Comparison of ENCODE assay signal across 8 mouse cellular contexts in the genomic region with DNA sequence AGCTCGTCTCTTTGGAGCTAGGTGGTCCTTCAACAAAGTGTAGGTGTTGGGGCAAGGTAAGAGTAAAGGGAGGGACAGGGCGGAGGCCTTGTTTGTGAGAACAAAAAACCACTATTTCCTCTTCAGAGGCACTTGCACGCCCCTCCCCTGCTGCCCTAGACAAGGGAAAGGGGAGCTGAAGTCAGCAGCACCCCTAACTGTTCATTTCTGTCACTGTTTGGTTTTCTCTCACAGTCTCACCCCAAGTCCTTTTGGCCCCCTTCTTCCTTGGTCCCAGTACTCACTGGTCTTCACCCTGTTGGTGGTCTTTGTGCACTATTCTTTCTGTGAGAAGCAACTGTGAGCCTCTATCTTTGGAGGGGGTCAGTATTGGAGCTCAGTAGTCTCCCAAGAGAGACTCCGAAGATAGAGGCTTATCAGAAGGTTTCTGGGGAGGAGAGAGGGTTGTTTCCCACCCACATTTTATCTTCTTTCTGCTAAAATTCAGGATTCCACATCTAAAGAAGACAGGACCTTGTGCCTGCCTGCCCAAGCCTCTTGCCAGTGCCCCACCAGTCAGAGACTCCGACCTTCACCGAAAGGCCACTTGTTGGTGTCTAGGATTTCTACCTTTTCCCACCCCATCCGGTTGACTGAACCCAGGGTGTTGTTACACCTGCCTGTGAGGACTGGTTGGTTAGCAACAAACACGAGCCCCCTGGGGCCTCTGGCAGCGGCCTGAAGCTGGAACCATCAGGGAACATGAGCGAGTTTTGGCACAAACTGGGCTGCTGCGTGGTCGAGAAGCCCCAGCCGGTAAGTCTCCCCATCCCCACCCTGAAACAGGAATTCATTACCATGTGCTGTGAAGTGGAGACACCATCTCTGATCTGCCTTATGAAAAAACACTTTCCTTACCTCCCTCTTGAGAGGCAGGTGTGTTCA. TPM values are rescaled to one million over a fixed set of nuclear protein-coding genes. Genes with fewer than 3 reads are reported as not detected.
DNase-seq lines count a peak whose midpoint lies in the region; ATAC-seq lines count a peak whose summit lies in the region.

A gene (minus strand): TSS at position 874 of the 924 bp plus-strand sequence.

- peak within 1 kb of the TSS; percentile 89 for H3K4me3 ChIP-seq in embryonic facial prominence, embryonic 15.5 days (replicated peaks)
- H3K4me3 ChIP-seq in limb, embryonic 12.5 days (replicated peaks) = peak within 1 kb of the TSS; percentile 97
- peak within 1 kb of the TSS; percentile 91 for H3K4me3 ChIP-seq in midbrain, embryonic 13.5 days (replicated peaks)

- H3K9ac ChIP-seq in embryonic facial prominence, embryonic 15.5 days = peak within 1 kb of the TSS; percentile 40; the same call in 1 of the 2 replicates
- peak within 1 kb of the TSS; percentile 34; the same call in 1 of the 2 replicates for H3K9ac ChIP-seq in limb, embryonic 12.5 days (replicated peaks)
- peak within 1 kb of the TSS; percentile 94 for H3K9ac ChIP-seq in midbrain, embryonic 13.5 days (replicated peaks)

- peaks cover 50% of the 10 kb centered on the region for H3K36me3 ChIP-seq in embryonic facial prominence, embryonic 15.5 days
- peaks cover 55% of the 10 kb centered on the region for H3K36me3 ChIP-seq in limb, embryonic 12.5 days
- peaks cover 50% of the 10 kb centered on the region for H3K36me3 ChIP-seq in midbrain, embryonic 13.5 days

- DNase-seq in layer of hippocampus, adult 8-10 months (ENCODE audit: low spot score in 2 of 2) = no peak
- no peak for DNase-seq in layer of hippocampus, adult 9-11 months
- DNase-seq in thymus, postnatal 25 days = peak; percentile 75
- DNase-seq in retina, postnatal 1 day = no peak

- H3K9me3 ChIP-seq in embryonic facial prominence, embryonic 15.5 days (replicated peaks) = no peaks in the 10 kb centered on the region
- no peaks in the 10 kb centered on the region for H3K9me3 ChIP-seq in limb, embryonic 12.5 days
- no peaks in the 10 kb centered on the region for H3K9me3 ChIP-seq in midbrain, embryonic 13.5 days

- H3K4me2 ChIP-seq in embryonic facial prominence, embryonic 15.5 days (replicated peaks) = peak within 1 kb of the TSS; percentile 76
- peak within 1 kb of the TSS; percentile 71 for H3K4me2 ChIP-seq in limb, embryonic 12.5 days
- H3K4me2 ChIP-seq in midbrain, embryonic 13.5 days (replicated peaks) = peak within 1 kb of the TSS; percentile 89

- H3K27ac ChIP-seq in embryonic facial prominence, embryonic 15.5 days (replicated peaks) = peak within 1 kb of the TSS; percentile 99; the same call in 1 of the 2 replicates
- peak within 1 kb of the TSS; percentile 93 for H3K27ac ChIP-seq in limb, embryonic 12.5 days
- peak within 1 kb of the TSS; percentile 97 for H3K27ac ChIP-seq in midbrain, embryonic 13.5 days

- H3K27me3 ChIP-seq in embryonic facial prominence, embryonic 15.5 days = no peaks in the 10 kb centered on the region
- no peaks in the 10 kb centered on the region for H3K27me3 ChIP-seq in limb, embryonic 12.5 days
- no peaks in the 10 kb centered on the region for H3K27me3 ChIP-seq in midbrain, embryonic 13.5 days

- peaks cover 30% of the 10 kb centered on the region for H3K4me1 ChIP-seq in embryonic facial prominence, embryonic 15.5 days
- H3K4me1 ChIP-seq in limb, embryonic 12.5 days (replicated peaks) = peaks cover 34% of the 10 kb centered on the region
- peaks cover 37% of the 10 kb centered on the region for H3K4me1 ChIP-seq in midbrain, embryonic 13.5 days (replicated peaks)

- WGBS in embryonic facial prominence, embryonic 15.5 days = 67% methylated on average over 13 of the region's 13 CpGs
- WGBS in limb, embryonic 12.5 days = 85% methylated on average over 13 of the region's 13 CpGs
- WGBS in midbrain, embryonic 13.5 days = 85% methylated on average over 13 of the region's 13 CpGs

- no peak for ATAC-seq in embryonic facial prominence, embryonic 15.5 days (ENCODE audit: insufficient number of reproducible peaks, low FRiP score, low TSS enrichment, low read depth)
- ATAC-seq in inflammation-experienced regulatory T-cells, adult 6 months = peak; percentile 30
- ATAC-seq in limb, embryonic 12.5 days (ENCODE audit: insufficient number of reproducible peaks, insufficient read depth, low FRiP score, low TSS enrichment, low read depth) = no peak
- no peak for ATAC-seq in midbrain, embryonic 13.5 days

RNA-seq across cellular contexts. Expression of the gene that starts here (rescaled TPM):
- total RNA-seq in layer of hippocampus, adult 8-10 months (2022) = 100 to 1,000 TPM; 265 to 305 (median 277) TPM
- 18.4 and 19.2 TPM in 2 replicates for polyA plus RNA-seq in embryonic facial prominence, embryonic 15.5 days (2015; fragmentation: Nextera tagmentation; extraction: Ambion mirVana)
- 10 to 100 TPM; 17.5 to 21.6 (median 18.8) TPM for polyA plus RNA-seq in inflammation-experienced regulatory T-cells, adult 6 months (2017; shearing (Covaris generic))
- 14.8 and 16.2 TPM in 2 replicates for polyA plus RNA-seq in limb, embryonic 12.5 days (2016; fragmentation: Nextera tagmentation; extraction: Ambion mirVana)
- polyA plus RNA-seq in midbrain, embryonic 13.5 days (2015; fragmentation: Nextera tagmentation; extraction: Ambion mirVana) = 253 and 276 TPM in 2 replicates

Comparison
In these comparisons a context has a peak if more than half of its experiments do, and no peak if none do; other contexts are left out.
1. RNA of the gene that starts here (polyA plus RNA-seq): 253 to 276 TPM in midbrain, embryonic 13.5 days; 17.5 to 21.6 TPM in inflammation-experienced regulatory T-cells, adult 6 months, 18.4 to 19.2 TPM in embryonic facial prominence, embryonic 15.5 days and 14.8 to 16.2 TPM in limb, embryonic 12.5 days; every median in the first group is over 10 times any median in the second.
2. H3K9ac ChIP-seq: peak in every context shown above with its lines; median percentile 94 in midbrain, embryonic 13.5 days; 40 in embryonic facial prominence, embryonic 15.5 days; 34 in limb, embryonic 12.5 days.
3. Peak in every context shown above with its lines, with median percentiles within 50 percentile points of each other: H3K27ac ChIP-seq, H3K4me2 ChIP-seq and H3K4me3 ChIP-seq.